Mouse (Mus musculus): ENCODE results near the gene Pla2g4c. TPM values are rescaled to one million over a fixed set of nuclear protein-coding genes. Genes with fewer than 3 reads are reported as not detected.

Pla2g4c gene
- total and polyA plus RNA-seq, 2 experiments, result 0.05 to 0.09 TPM

DNA sequence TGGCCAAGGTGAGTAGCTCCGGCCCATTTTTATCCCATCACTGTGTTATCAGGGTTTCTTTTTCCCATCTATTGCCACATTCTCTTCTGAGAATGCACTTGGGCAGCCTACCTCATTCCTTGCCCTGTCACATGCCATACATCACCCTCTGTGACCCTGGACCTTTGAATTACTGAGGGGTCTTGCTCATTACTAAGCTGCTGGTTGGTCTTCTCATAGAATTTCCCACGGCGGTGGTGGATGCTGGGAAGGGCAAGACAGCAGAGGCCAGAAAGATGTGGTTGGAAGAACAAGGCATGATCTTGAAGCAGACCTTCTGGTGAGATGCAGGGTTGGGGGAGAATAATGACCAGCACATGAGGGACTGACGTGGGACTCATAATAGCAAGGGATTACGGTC is 25.6 kb upstream of the Pla2g4c start:
- DNase-seq (ENCODE audit: extremely low read depth, low read depth, low spot score), result no peak
- Histone ChIP-seq H3K79me2 (ENCODE audit: control insufficient read depth, insufficient read depth, low read length) (no peaks in the 10 kb centered on the region), H3K9ac (ENCODE audit: low read depth, low read length) (no peak overlapping the region), H3K27me3 (ENCODE audit: control insufficient read depth, insufficient read depth, low read length) (no peaks in the 10 kb centered on the region), H3K36me3 (ENCODE audit: control insufficient read depth, insufficient read depth, low read length) (no peaks in the 10 kb centered on the region), H3K4me1 (ENCODE audit: control insufficient read depth, insufficient read depth, low read length) (peaks cover 2% of the 10 kb centered on the region; the same call in 1 of the 2 replicates), H3K27ac (replicated peaks; ENCODE audit: insufficient read depth, low read depth, low read length) (no peak overlapping the region), H3K4me3 (ENCODE audit: insufficient read depth, low read depth, low read length) (no peak overlapping the region)
- no peak for TF ChIP-seq CTCF (IDR thresholded peaks at IDR 0.05; ENCODE audit: low read depth, low read length)
- TF ChIP-seq POLR2A (IDR thresholded peaks at IDR 0.05; ENCODE audit: extremely low read depth, insufficient read depth, low read length), result no peak
- WGBS, result 98% methylated on average over 5 of the region's 5 CpGs

DNA sequence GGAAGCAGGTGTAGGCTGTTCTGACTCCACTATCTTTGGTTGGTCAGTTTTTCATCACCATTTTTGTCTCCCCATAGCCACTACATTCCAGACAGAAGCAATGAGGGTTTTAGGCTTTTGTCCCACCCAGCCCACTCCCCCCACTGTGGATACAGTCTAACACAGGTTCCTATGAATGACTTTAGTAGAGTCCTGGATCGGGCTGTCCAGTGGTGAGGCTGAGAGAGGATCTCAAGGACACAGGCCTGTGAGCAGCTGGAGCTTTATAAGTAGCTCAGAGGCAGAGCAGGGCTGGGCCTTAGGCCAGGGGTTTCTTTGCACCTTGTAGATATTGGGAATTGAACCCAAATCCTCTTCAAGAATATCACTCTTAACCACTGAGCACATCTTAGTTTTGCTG is 22.8 kb upstream of the Pla2g4c start:
- H3K36me3 ChIP-seq (ENCODE audit: control insufficient read depth, insufficient read depth, low read length), result no peaks in the 10 kb centered on the region
- H3K27me3 ChIP-seq (ENCODE audit: control insufficient read depth, insufficient read depth, low read length), result no peaks in the 10 kb centered on the region
- H3K79me2 ChIP-seq (ENCODE audit: control insufficient read depth, insufficient read depth, low read length), result no peaks in the 10 kb centered on the region
- no peaks in the 10 kb centered on the region for H3K4me1 ChIP-seq (ENCODE audit: control insufficient read depth, insufficient read depth, low read length)
- DNase-seq (ENCODE audit: extremely low read depth, low read depth, low spot score), result no peak
- no peak overlapping the region for H3K4me3 ChIP-seq (ENCODE audit: insufficient read depth, low read depth, low read length)
- TF ChIP-seq POLR2A (IDR thresholded peaks at IDR 0.05; ENCODE audit: extremely low read depth, insufficient read depth, low read length) (no peak), CTCF (IDR thresholded peaks at IDR 0.05; ENCODE audit: low read depth, low read length) (no peak)
- WGBS, result 100% methylated on average over 1 of the region's 1 CpGs
- H3K9ac ChIP-seq (ENCODE audit: low read depth, low read length), result no peak overlapping the region
- H3K27ac ChIP-seq (replicated peaks; ENCODE audit: insufficient read depth, low read depth, low read length), result no peak overlapping the region

DNA sequence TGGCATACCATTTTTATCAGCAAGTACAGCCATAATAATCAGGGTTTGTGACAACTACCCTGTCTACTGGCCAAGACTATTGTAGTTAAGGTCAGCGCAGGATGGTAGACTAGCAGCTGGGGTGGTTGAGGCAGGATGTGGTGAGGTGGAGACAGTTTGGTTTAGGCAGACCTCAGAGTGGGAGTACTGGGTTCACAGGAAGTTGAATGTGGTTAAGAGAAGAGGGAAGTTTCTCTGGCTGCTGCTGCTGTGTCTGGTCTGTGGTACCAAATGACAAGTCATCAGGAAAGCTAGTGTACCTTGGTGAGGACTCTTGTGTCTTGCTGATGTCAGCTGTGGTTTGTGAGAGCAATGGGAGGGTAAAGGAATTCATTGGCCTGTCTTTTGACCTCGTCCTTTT is 21.7 kb upstream of the Pla2g4c start:
- H3K36me3 ChIP-seq (ENCODE audit: control insufficient read depth, insufficient read depth, low read length), result no peaks in the 10 kb centered on the region
- H3K79me2 ChIP-seq (ENCODE audit: control insufficient read depth, insufficient read depth, low read length), result no peaks in the 10 kb centered on the region
- no peak overlapping the region for H3K4me3 ChIP-seq (ENCODE audit: insufficient read depth, low read depth, low read length)
- no peaks in the 10 kb centered on the region for H3K27me3 ChIP-seq (ENCODE audit: control insufficient read depth, insufficient read depth, low read length)
- no peak overlapping the region for H3K27ac ChIP-seq (replicated peaks; ENCODE audit: insufficient read depth, low read depth, low read length)
- 89% methylated on average over 2 of the region's 2 CpGs for WGBS
- H3K4me1 ChIP-seq (ENCODE audit: control insufficient read depth, insufficient read depth, low read length), result no peaks in the 10 kb centered on the region
- no peak overlapping the region for H3K9ac ChIP-seq (ENCODE audit: low read depth, low read length)
- TF ChIP-seq CTCF (IDR thresholded peaks at IDR 0.05; ENCODE audit: low read depth, low read length), result no peak
- TF ChIP-seq POLR2A (IDR thresholded peaks at IDR 0.05; ENCODE audit: extremely low read depth, insufficient read depth, low read length), result no peak
- DNase-seq (ENCODE audit: extremely low read depth, low read depth, low spot score), result peak; percentile 9

DNA sequence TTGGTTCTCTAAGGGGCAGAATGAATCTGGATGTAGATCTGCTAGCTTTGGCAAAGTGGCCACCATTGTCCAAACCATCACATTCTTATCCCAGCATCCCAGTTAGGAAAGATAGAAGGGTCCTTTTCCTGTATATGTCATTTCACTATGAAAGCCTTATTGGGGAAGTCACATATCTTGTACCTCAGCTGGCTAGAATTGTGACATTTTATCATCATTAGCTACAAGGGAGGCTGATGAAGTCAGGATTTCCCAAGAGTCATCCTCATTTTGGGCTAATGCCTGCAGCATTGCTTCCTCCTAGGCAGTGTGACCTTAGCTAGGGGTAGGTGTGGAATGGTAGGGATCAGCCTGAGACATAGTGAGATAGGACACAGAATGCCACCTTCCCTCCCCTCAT is 21.1 kb upstream of the Pla2g4c start:
- Histone ChIP-seq H3K4me1 (ENCODE audit: control insufficient read depth, insufficient read depth, low read length) (no peaks in the 10 kb centered on the region), H3K9ac (ENCODE audit: low read depth, low read length) (no peak overlapping the region), H3K79me2 (ENCODE audit: control insufficient read depth, insufficient read depth, low read length) (no peaks in the 10 kb centered on the region), H3K27me3 (ENCODE audit: control insufficient read depth, insufficient read depth, low read length) (no peaks in the 10 kb centered on the region), H3K4me3 (ENCODE audit: insufficient read depth, low read depth, low read length) (no peak overlapping the region), H3K27ac (replicated peaks; ENCODE audit: insufficient read depth, low read depth, low read length) (no peak overlapping the region), H3K36me3 (ENCODE audit: control insufficient read depth, insufficient read depth, low read length) (no peaks in the 10 kb centered on the region)
- TF ChIP-seq CTCF (IDR thresholded peaks at IDR 0.05; ENCODE audit: low read depth, low read length) (no peak), POLR2A (IDR thresholded peaks at IDR 0.05; ENCODE audit: extremely low read depth, insufficient read depth, low read length) (no peak)
- DNase-seq (ENCODE audit: extremely low read depth, low read depth, low spot score), result no peak

DNA sequence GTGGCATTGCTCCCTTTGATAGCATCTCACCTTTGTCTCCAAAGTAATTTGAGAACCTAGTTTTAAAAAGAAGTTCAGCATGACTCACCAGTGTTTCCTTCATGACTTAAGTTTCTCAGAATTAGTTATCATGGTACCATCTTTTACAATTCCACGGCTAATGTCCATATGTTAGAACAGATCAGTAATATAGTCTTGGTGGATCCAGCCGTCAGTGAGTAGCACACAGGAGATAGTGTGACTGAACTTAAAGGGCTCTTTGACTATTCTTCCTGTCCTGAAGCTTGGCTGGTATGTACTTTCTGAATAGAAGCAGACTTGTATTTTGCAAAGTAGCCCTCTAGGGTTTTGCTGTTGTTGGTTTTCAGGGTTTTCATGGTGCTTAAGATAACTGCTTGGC is 15.0 kb upstream of the Pla2g4c start:
- no peaks in the 10 kb centered on the region for H3K27me3 ChIP-seq (ENCODE audit: control insufficient read depth, insufficient read depth, low read length)
- H3K4me3 ChIP-seq (ENCODE audit: insufficient read depth, low read depth, low read length), result no peak overlapping the region
- no peaks in the 10 kb centered on the region for H3K4me1 ChIP-seq (ENCODE audit: control insufficient read depth, insufficient read depth, low read length)
- H3K27ac ChIP-seq (replicated peaks; ENCODE audit: insufficient read depth, low read depth, low read length), result no peak overlapping the region
- H3K9ac ChIP-seq (ENCODE audit: low read depth, low read length), result no peak overlapping the region
- TF ChIP-seq CTCF (IDR thresholded peaks at IDR 0.05; ENCODE audit: low read depth, low read length) (no peak), POLR2A (IDR thresholded peaks at IDR 0.05; ENCODE audit: extremely low read depth, insufficient read depth, low read length) (no peak)
- H3K36me3 ChIP-seq (ENCODE audit: control insufficient read depth, insufficient read depth, low read length), result no peaks in the 10 kb centered on the region
- H3K79me2 ChIP-seq (ENCODE audit: control insufficient read depth, insufficient read depth, low read length), result no peaks in the 10 kb centered on the region
- 87% methylated on average over 2 of the region's 2 CpGs for whole genome bisulfite sequencing
- no peak for DNase-seq (ENCODE audit: extremely low read depth, low read depth, low spot score)

DNA sequence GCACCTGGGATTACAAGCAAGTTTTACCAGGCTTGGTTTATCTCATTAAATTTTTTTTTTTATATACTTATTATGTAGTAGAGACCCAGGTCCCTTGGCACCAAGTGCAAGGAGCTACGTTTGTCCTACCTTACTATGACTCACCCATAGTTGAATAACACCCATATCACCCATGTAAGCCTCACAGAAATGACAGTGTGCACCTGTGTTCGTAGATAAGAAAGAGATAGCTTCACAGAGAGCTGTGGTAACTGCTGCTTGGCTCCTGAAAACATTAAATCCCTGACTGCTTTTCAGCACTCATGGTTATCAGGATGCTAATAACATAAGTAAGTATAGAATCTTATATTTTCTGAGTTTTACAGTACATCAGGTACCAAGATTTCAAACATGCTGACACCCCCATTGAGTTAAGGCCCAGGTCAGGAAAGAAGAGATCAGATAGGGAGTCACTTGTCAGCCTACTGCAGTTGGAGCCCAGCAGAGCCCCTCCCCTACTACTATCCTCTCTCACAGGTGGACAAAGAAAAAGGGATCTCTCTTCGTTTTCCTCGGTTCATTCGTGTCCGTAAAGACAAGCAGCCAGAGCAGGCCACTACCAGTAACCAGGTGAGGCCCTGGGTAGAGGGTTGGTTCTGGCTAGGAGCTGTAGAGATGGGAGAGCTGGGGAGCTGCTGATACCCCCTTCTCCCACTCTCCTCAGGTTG is 13.8 kb upstream of the Pla2g4c start:
- TF ChIP-seq POLR2A (IDR thresholded peaks at IDR 0.05; ENCODE audit: extremely low read depth, insufficient read depth, low read length), result no peak
- no peak for TF ChIP-seq CTCF (IDR thresholded peaks at IDR 0.05; ENCODE audit: low read depth, low read length)
- H3K27ac ChIP-seq (replicated peaks; ENCODE audit: insufficient read depth, low read depth, low read length), result no peak overlapping the region
- H3K36me3 ChIP-seq (ENCODE audit: control insufficient read depth, insufficient read depth, low read length), result no peaks in the 10 kb centered on the region
- no peak for DNase-seq (ENCODE audit: extremely low read depth, low read depth, low spot score)
- 94% methylated on average over 6 of the region's 6 CpGs for WGBS
- no peaks in the 10 kb centered on the region for H3K79me2 ChIP-seq (ENCODE audit: control insufficient read depth, insufficient read depth, low read length)
- H3K4me3 ChIP-seq (ENCODE audit: insufficient read depth, low read depth, low read length), result no peak overlapping the region
- no peaks in the 10 kb centered on the region for H3K4me1 ChIP-seq (ENCODE audit: control insufficient read depth, insufficient read depth, low read length)
- H3K9ac ChIP-seq (ENCODE audit: low read depth, low read length), result no peak overlapping the region
- H3K27me3 ChIP-seq (ENCODE audit: control insufficient read depth, insufficient read depth, low read length), result no peaks in the 10 kb centered on the region

All from liver, adult 2 months (tissue).